Mouse (Mus musculus) ovary, adult 18-20 months (tissue): ENCODE measurements around the gene Plxnb1.

Source experiments
- DNase-seq: peaks from one replicate; pipeline ENCODE4 v3.0.0; 2022; ENCODE audit warnings: low spot score, mixed read lengths

Gene Plxnb1

DNA sequence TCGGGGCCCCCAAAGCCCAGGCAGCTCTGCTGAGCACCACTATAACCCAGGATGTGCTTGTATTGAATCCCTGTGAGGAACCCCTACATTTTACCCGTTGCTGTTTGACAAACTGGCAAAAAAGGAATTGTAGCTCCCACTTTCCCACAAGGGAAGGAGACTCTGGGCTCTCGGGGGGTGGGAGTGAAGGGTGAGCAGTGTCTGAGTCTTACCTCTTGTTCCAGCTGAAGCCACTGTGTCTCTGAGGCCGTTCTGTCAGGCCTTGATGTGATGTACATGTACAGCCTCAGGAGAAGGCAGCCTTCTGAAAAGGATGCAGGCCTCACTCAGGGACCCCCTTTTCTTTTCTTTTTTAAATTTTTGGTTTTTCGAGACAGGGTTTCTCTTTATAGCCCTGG is 34.3 kb upstream of the Plxnb1 start:
- no peak for DNase-seq

DNA sequence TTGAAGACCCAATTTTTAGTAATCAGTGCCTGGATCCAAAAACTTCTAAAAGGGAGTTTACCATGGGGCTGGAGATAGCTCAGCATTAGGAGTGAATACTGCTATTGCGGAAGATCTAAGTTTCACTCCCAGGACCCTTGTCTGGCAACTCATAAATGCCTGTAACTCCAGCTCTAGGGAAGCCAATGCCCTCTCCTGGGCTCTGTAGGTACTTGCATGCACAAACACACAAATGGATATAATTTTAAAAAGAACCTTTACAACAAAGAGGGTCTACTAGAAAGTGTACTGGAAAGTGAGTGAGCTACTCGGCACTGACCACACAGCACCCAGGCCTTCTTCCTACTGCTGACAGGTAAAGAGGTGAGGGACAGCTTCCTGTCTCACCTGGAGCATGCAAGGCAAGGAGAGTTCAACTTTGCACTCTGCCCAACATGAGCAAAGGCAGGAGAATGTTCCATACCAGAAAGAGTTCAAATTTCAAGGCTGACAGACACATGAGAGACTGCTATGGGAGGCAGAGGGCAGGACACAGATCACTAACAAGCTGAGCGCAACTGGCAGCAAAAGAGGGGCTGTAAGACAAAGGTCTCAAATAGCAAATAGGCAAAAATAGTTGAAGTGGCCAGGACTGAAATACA is 27.0 kb upstream of the Plxnb1 start:
- no peak for DNase-seq

DNA sequence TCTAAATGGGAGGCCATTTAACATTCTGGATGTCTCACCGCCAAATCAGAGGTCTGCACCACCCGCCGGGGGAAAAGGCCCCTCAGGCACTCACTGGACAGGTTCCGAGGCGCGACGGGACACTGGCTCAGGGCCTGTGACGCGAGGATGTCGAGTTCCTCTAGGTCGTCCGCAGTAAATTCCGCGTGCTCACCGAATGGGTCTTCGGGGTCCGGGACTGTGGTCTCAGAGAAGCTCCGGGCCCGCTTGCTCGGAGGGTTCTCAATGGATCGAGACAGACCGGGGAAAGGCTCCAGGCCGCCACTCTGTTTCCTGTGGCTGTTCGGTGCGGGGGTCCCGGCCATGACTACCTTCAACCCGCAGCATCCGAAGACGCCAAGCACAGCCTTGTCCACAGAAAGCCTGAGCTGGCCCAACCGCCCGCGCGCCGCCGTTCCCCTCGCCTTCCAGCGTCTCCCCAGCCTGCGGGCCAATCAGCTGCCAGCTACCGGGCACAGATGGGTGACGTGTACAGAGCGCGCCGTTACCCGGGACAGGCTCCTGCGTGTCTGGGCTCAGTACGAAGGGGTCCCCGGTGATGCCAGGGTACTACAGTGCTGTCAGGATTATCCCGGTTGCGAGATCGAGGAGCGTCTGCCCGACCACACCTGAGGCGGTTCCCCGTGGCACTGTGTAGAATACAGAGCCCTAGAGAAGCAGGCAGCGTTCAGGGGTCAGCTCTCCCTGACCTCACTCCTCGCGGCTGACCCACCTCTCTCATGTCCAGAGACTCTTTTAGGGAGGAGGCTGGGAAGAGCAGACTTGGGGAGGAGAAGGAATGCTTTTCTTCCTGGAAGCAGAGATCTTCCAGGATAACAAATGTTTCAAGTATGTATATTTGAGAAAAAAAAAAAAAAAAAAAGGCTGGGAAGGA is 21.3 kb upstream of the Plxnb1 start, which contains the start of gene Atrip:
Atrip (minus strand) TSS at position 464 of the 913 bp plus-strand sequence.
- peak; percentile 82 for DNase-seq

DNA sequence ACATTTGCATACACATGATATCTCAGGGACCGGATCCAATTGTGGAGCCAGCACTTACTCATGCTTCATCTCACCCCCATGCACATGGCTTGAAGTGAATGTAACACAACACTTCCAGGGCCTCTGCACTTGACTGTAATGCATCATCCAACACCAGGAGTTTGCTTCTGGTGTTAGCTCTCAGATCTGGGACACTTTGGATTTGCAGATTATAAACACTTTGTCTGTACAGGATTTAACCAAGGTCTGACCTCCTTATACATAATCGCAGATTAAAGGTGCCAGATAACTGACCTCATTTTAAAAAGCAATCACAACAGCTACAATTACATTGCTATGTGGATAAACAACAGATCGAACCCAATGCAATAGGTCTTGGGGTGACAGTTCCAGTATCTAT is 14.7 kb upstream of the Plxnb1 start:
- no peak for DNase-seq

DNA sequence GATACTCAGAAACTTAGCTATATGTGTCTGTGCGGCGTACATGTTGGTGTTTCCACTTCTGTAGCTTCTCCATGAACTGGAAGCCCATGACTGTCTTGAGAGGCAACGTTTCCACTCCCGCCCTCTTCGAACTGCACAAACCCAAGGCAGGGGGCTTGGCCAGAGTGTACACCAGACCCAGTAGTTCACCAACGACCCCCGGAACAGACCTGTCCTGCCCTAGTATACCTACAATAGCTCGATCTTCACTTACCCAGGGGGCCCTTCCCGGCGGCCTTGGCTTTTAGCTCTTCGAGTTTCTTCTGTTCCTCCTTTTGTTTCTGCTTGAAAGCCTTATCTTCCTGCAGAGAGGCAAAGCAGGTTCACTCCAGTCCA is 13.5 kb upstream of the Plxnb1 start:
- no peak for DNase-seq

DNA sequence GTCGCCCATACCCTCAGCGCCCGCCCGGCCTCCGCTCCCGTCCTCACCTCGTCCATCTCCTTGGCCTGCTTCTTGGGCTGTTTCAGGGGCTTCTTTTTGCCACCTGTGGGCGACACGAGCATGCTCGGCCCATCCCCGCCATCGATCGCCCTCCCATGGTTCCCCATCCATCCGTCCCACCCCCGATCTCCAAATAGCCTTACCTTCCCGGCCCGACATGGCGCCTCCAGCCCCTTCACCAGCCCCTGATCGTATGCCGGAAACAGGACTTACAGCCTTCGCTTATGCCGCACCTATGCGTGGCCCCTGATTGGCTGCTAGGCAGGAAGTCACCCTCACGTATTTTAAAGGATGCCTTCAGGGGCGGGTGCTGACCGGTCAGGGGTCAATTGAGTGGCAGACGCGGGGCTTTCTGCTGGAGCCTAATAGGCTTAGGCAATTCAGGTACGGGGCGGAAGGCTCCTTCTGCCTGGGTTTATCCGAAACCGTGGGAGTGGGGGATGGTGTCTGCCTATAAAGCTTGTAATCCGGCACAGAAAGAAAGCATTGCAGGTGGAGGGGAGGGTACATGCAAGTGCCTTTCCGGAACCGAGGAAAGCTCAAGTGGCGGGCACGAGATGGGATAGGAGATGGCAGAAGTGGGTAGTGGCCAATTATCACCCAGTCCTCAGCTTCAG is 12.9 kb upstream of the Plxnb1 start, which contains the start of the genes Ccdc51 and Tma7:
Ccdc51 (plus strand) TSS at position 370 of the 677 bp plus-strand sequence.
Tma7 (minus strand) TSS at position 464 of the 677 bp plus-strand sequence.
- peak; percentile 86 for DNase-seq

DNA sequence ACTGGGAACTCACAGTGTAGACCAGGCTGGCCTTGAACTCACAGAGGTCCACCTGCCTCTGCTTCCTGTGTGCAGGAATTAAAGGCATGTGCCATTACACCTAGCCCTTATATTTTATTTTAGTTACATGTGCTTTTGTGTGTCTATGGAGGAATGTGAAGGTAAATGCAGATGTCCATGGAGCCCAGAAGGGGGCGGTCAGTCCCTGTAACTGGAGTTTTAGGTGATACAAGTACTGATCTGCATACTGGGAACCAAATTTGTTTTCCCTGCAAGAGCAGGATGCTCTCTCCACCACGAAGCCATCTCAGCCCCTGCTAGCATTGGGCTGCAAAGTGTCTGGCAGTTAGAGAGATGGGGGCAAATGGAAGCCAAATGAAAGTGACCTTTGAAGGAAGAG is 10.3 kb upstream of the Plxnb1 start:
- DNase-seq = no peak

DNA sequence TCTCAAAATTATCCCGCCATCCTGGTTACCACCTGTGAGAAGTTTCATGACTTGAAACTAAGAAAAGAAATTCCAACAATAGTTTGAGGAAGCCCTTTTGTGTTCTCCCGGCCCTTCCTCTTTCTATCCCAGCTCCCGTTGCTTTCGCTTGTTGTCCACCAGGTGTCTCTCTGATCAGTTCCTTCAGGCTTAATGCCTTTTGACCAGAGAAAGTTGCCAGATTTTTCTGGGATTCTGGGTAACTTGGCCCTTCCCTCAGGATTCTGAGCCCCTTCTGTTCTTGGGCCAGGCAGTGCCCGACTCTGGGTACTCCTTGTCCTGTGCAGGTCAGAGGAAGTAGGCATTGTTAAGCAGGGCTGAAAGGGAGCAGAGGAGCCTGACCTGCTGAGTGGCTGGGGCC is 7.2 kb upstream of the Plxnb1 start:
- no peak for DNase-seq

DNA sequence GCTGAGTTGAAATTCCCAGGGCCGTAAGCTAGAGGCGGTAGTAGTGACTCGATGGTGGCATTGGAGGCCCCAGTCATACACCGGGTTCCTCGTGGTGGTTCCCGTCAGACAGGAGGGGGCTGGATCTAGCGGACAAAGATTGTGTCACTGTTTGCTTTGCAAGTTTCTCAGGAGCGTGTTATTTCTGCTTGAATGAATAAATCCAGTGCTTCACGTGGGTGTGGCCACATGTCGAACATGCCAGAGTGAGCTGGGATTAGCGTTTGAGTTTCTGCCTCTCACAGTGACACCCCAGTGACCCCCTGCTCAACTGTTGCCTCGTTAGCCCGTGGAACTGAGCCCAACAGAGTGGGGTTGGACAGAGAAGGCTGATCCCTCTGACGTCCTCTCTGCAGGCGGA is 4.7 kb upstream of the Plxnb1 start:
- DNase-seq = no peak

DNA sequence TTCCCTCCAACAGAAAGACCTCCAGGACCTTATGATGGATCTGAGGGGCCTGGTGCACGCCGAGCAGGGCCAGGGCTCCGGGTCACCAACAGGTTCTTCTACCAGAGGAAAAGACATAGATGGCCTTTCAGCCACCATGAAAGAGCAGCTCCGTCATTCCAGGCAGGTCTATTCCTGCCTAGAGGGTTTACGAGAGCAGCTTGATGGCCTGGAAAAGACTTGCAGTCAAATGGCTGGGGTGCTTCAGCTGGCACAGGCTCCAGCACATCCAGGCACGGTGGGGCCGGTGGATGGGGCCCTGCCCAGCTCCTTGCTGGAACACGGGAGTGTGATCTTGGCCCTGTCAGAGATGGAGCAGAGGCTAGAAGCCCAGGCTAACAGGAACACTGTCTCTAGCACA is 3.4 kb upstream of the Plxnb1 start:
- no peak for DNase-seq

DNA sequence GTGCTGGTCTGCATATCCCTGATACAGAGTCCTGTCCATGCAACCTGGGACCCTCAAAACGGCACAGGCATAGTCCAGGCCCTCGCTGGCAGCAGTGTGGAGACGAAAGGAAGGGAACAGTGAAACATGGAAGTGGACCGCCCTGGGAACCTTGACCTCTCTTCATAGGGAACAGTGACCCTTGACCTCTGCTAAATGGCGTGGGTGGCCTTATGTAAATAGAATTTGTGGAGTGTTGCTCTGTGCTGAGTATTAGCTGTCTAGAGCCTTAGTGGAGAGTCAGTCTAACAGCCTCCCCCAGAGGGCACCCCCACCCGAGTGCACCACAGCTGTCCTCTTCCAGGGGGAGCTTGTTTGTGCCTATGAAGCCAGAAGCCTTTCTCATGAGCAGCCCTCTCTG is 2.4 kb upstream of the Plxnb1 start:
- DNase-seq = no peak

DNA sequence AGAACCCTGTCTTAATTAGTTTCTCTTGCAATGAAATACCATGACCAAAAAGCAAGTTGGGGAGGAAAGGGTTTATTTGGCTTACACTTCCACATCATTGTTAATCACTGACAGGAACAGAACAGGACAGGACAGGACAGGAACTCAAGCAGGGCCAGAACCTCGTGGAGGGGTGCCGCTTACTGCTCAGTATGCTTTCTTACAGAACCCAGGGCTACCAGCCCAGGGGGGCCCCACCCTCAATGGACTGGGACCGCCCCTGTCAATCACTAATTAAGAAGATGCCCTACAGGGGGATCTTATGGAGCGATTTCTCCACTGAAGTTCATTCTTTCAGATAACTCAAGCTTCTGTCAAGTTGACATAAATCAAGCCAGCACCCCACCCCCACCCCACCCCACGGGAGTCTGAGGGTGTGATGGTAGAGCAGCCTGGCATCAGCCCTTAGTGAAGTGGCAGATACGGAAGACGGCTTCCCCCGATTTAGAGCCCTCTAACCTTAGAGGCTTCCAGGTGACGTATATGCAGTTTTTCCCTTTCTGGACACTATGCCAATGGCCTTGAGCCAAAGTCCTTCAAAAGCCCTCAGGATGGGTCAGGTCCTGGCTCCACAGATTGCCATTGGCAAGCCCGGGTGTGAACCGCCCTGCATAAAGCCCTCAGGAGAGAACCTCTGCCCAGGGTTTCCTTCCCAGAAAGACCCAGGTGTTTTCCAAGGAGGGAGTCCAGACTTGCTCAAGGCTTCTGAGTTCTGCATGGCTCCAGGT is 1.2 kb upstream of the Plxnb1 start:
- DNase-seq = no peak

DNA sequence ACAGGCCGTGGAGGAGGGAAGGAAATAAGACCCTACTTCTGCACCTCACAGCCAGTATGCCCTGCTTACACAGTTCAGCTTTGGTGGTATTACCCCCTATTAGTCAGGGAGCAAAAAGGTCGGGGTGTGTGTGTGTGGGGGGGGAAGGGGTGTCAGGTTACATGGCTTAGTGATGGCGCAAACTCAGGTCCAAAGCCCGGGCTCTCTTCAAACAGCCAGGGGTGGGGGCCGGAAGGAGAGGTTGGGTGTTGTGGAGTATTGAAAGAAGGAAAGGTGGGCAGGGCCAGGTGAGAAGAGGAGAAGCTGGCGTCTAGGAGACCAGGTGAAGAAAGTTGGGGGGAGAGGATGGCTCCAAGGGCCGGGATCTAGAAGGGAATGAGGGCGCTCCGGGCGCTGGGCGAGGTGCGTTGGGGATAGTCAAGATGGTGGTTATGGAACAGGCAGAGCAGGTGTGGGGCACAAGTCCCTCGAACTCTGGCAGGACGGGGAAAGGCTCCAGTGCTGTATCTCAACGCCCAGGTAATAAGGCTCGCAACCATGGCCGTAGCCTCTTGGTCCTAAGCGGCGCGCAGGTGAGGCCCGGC is 544 bp upstream of the Plxnb1 start:
- DNase-seq = no peak

DNA sequence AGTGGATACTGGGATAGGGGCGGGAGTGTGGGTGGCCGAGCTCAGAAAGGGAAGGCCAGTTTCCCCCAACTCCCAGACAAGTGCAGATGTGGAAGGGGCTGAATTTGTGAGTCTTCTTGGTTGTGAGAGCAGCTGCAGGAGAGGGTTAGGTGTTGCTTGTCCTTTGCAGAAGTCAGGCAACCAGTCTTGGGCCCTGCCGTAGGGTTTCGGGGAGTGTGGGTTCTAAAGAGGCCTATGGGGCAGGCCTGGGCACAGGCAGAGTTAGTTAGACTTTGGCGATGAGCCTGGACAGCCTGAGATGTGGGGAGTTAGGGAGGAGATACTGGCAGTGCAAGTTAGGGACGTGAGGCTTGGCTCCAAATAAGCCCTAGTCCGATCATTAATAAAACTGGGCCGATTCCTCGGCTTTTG is 1.1 kb downstream of the Plxnb1 start:
- DNase-seq = no peak

DNA sequence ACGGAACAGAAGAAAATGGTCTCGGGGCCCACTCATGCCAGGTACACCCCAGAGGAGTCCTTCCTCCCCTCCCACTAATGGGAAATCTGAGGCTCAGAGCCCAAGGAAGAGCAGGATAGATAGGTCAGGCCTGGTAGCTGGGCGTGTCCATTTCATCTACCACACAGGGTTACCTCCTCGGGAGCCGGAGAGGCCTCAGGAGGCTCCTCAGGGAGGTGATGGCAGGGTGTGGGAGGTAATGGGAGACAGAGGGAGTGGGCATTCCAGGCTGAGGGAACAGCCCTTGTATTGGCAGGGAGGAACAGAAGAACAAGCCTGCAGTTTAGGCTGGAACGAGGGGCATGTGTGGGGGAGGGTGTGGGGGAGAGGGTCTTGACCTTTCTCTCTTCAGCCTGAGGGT is 1.7 kb downstream of the Plxnb1 start:
- DNase-seq = no peak

DNA sequence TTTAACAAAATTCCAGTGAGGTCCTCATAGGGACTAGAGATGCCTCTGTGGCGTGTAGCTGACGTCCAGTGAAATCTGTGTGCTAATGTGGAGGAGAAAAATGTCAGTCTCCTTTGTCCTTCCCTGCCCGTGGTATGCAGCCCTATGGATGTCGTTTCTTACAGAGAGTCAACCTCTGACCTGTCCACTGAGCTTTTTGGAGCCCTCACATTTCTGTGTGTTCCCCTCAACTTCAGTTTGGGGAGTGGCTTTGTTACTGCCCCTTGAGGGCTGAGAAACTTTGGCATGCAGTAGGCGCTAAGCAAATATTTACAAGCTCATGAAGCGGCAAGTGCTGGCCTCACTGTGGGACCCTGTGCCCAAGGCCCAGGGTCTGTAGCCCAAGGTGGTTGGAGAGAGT is 2.1 kb downstream of the Plxnb1 start:
- DNase-seq = no peak

DNA sequence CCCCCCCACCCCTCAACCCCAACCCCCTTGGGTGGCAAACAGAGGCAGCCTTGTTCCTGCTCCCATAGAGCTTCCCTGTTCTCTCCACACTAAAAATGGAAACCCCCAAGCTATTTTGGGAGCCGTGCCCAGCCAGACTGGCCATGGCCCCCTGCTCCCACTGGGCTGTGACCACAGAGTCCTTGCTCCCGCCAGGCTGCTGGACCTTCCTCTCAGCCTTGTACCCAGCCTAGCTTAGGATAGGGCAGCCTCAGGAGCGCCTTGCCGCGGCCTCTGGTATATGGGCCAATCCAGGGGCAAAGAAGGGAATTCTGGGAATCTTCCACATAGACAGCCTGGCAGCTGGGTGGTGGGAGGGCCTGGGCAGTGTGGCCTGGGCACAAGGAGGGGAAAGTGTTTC is 2.6 kb downstream of the Plxnb1 start:
- DNase-seq = peak; percentile 84

DNA sequence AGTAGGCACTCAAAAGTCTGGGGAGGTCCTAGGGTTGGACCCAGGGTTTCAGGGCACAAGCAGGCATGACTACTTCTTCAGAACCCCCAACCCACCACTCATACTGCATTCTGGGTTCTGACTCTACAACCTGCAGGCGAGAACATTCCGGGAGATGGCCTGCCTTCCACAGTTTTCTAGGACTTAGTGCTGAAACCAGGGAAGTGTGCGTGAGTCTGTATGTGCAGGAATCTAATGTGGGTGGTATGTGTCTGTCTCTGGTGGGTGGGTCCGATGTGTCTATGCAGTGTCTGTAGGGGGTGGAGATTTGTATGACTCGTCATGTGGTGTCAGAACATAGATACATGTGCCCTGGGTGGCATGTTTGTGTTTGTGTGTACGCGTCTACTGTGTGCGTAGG is 3.2 kb downstream of the Plxnb1 start:
- no peak for DNase-seq

DNA sequence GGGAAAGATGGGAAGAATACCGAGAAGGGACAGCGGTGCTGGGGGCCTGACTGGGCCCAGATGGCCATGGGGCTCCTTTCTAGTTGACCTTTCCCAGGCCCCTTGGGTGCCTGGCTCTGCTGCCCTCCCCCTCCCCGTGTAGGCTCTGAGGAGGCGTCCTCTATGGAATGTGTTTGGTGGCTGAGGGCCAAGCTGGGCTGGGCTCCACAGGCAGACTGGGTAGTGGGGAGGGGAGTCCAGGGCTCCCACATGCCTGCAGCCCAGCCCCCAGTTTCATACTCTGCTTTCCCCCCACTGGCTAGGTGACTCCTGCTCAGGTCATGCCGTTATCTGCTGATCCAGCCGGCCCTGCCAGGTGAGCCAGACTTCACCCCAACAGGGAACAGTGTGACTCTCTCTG is 3.8 kb downstream of the Plxnb1 start:
- peak; percentile 76 for DNase-seq

DNA sequence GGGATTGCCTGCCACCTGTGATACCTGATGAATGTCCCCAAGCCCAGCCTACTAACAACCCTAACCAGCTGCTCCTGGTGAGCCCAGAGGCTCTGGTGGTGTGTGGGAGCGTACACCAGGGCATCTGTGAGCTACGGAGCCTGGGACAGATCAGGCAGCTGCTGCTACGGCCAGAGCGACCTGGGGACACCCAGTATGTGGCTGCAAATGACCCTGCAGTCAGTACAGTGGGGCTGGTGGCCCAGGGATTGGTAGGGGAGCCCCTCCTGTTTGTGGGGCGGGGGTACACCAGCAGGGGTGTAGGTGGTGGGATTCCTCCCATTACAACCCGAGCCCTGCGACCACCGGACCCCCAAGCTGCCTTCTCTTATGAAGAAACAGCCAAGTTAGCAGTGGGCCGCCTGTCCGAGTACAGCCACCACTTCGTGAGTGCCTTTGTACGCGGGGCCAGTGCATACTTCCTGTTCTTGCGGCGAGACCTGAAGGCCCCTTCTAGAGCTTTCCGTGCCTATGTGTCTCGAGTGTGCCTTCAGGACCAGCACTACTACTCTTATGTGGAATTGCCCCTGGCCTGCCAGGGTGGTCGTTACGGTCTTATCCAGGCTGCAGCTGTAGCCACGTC is 5.2 kb downstream of the Plxnb1 start:
- DNase-seq = no peak

DNA sequence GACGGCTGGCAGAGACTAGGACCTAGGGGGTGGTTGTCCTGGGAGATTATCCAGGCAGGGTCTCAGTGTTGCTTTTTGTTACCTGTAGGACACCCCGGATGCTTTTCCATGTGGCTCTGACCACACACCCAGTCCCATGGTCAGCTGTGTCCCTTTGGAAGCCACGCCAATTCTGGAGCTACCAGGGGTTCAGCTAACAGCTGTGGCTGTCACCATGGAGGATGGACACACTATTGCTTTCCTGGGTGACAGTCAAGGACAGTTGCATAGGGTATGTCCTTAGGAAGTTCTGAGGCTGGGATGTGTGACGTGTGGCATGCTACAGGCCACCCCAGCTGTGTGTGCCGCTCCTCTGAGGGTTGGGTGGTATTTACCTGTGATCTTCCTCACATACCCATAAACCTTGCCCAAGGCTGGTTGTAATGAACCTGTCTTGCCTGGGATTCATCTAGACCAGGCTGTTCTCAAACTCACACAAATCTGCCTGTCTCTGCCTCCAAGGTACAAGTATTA is 6.8 kb downstream of the Plxnb1 start:
- no peak for DNase-seq
